Mouse (Mus musculus) ES-Bruce4 (cell line): ENCODE measurements around the gene Vmn2r110. TPM values are rescaled to one million over a fixed set of nuclear protein-coding genes. Genes with fewer than 3 reads are reported as not detected.

Source experiments
- H3K27ac ChIP-seq: 2 replicates; pipeline ENCODE4 v1.5.1; 2012; ENCODE audit warnings: low read length, inconsistent platforms; ENCODE audit not compliant: insufficient read depth
- H3K27me3 ChIP-seq: 2 replicates; pipeline ENCODE4 v1.6.1; 2012; ENCODE audit warnings: mild to moderate bottlenecking, low read length, inconsistent platforms; ENCODE audit not compliant: control insufficient read depth, poor library complexity, insufficient read depth, severe bottlenecking
- H3K36me3 ChIP-seq: 2 replicates; pipeline ENCODE4 v1.6.1; 2012; ENCODE audit warnings: inconsistent platforms, mild to moderate bottlenecking, low read length, moderate library complexity; ENCODE audit not compliant: control insufficient read depth, poor library complexity, insufficient read depth, severe bottlenecking
- H3K4me1 ChIP-seq: one replicate; pipeline ENCODE4 v1.8.1; 2011; ENCODE audit warnings: low read length; ENCODE audit not compliant: control insufficient read depth, insufficient read depth
- H3K4me3 ChIP-seq: 2 replicates; pipeline ENCODE4 v1.5.1; 2011; ENCODE audit warnings: low read depth, mild to moderate bottlenecking, low read length
- H3K9ac ChIP-seq: 2 replicates; pipeline ENCODE4 v1.6.1; 2012; ENCODE audit warnings: low read depth, mild to moderate bottlenecking, inconsistent platforms; ENCODE audit not compliant: poor library complexity, severe bottlenecking
- H3K9me3 ChIP-seq: replicated peaks from 2 replicates; pipeline ENCODE4 v1.6.1; 2012; ENCODE audit warnings: mild to moderate bottlenecking, low read length, inconsistent platforms; ENCODE audit not compliant: control insufficient read depth, poor library complexity, insufficient read depth, severe bottlenecking
- CTCF ChIP-seq: IDR thresholded peaks from one replicate; pipeline ENCODE4 v1.8.1; 2011; ENCODE audit warnings: low read depth, low read length
- EP300 ChIP-seq: IDR thresholded peaks from 2 replicates; pipeline ENCODE4 v1.6.1; 2011; ENCODE audit warnings: low read depth, low read length; ENCODE audit not compliant: insufficient read depth
- POLR2A ChIP-seq: IDR thresholded peaks from one replicate; pipeline ENCODE4 v1.8.1; 2011; ENCODE audit warnings: low read length; ENCODE audit not compliant: insufficient read depth
- polyA plus RNA-seq: library from polyadenylated mRNA; stranded (reverse); fragments of >200 nt; gene quantifications from 2 replicates; pipeline ENCODE4 v1.2.4, GENCODE M21; 2011; ENCODE audit warnings: low read depth; ENCODE audit not compliant: missing spikeins, insufficient read depth, insufficient read length

The Vmn2r110 gene
- polyA plus RNA-seq, result not detected in 2 replicates

DNA sequence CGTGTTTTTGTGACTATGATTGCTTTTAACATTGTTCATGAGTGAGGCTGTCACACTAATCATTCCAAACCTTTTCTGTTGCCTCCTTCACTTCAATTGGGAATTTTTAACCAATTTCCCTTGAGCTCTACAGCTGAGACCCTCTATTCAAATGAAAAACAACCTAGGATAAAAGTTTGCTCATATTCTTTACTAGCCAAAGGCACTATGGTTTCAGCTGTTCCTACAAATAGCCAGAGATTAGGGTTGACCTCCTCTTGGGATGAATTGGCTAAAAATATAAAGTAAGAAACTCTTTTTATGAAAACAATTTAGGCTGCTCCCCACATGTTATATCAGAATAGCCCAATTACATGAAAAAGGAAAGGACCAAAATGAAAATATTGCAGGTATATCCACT, at the start of gene Vmn2r110:
Vmn2r110 (minus strand) TSS at position 101 of the 400 bp plus-strand sequence.
- no peaks in the 10 kb centered on the region for H3K36me3 ChIP-seq

DNA sequence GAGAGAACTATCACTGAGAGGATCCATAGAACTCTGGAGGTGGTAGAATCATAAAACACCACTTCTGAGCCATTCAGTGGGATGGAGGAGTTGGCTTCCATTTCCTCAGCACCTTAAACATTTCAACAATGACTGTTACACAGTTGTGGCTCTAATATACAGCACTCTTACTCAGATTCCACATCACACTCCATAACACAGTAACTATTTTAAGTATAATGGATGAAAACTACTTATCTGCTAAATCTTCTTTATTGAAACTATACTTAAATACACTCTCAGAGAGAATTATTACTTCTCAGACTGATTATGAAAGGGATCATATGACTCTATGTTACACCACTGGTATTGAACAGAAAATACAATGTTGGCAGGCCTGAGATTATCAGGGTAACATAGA, 28.6 kb upstream of the Vmn2r110 start, which contains the start of gene Fpr-rs3:
Fpr-rs3 (minus strand) TSS at position 101 of the 400 bp plus-strand sequence.
- TF ChIP-seq CTCF (no peak), EP300 (no peak), POLR2A (no peak)
- Histone ChIP-seq H3K4me1 (no peaks in the 10 kb centered on the region), H3K9me3 (no peaks in the 10 kb centered on the region), H3K4me3 (no peak within 1 kb of the TSS), H3K27ac (no peak within 1 kb of the TSS), H3K9ac (no peak within 1 kb of the TSS), H3K36me3 (no peaks in the 10 kb centered on the region), H3K27me3 (no peaks in the 10 kb centered on the region)

More for the DNA sequence above, at the start of gene Vmn2r110:
- Histone ChIP-seq H3K4me1 (no peaks in the 10 kb centered on the region), H3K9me3 (no peaks in the 10 kb centered on the region), H3K4me3 (no peak within 1 kb of the TSS), H3K27me3 (no peaks in the 10 kb centered on the region), H3K9ac (no peak within 1 kb of the TSS), H3K27ac (no peak within 1 kb of the TSS)
- TF ChIP-seq CTCF (no peak), EP300 (no peak), POLR2A (no peak)

DNA sequence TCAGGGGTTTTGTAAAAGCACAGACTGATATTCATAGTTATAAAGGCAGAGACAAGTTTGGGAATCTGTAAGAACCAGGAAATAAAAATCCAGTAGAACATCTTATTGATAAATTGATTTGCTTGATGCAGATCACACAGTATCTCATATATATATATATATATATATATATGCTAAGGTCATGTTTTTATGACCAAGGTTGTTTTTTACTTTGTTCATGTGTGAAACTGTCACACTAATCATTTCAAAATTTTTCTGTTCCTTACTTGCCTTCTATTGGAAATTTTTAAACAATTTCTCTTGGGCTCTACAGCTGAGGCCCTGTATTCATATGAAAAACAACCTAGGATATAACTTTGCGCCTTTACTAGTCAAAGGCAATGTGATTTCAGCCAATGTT, 31.6 kb downstream of the Vmn2r110 start, which contains the start of gene Vmn2r109:
Vmn2r109 (minus strand) TSS at position 101 of the 400 bp plus-strand sequence.
- Histone ChIP-seq H3K36me3 (no peaks in the 10 kb centered on the region), H3K27me3 (no peaks in the 10 kb centered on the region), H3K9me3 (no peaks in the 10 kb centered on the region), H3K4me3 (no peak within 1 kb of the TSS), H3K27ac (no peak within 1 kb of the TSS), H3K9ac (no peak within 1 kb of the TSS), H3K4me1 (no peaks in the 10 kb centered on the region)
- TF ChIP-seq EP300 (no peak), CTCF (no peak), POLR2A (no peak)

Other genes starting within 250 kb of the Vmn2r110 start
- not detected in 2 replicates for gene Vmn1r224, start 182.3 kb downstream of the Vmn2r110 start, polyA plus RNA-seq
- 0.07 TPM in 1 of 2 replicates, not detected in the other for gene Vmn2r108, start 115.1 kb downstream of the Vmn2r110 start, polyA plus RNA-seq
- not detected in 2 replicates for gene Vmn1r225, start 98.3 kb downstream of the Vmn2r110 start, polyA plus RNA-seq
- not detected in 2 replicates for gene Vmn2r109, start 31.7 kb downstream of the Vmn2r110 start, polyA plus RNA-seq
- gene Fpr-rs3, start 28.5 kb upstream of the Vmn2r110 start, polyA plus RNA-seq, result not detected in 2 replicates
- not detected in 2 replicates for gene Vmn1r226, start 86.4 kb upstream of the Vmn2r110 start, polyA plus RNA-seq
- gene Vmn1r227, start 133.4 kb upstream of the Vmn2r110 start, polyA plus RNA-seq, result 0.09 TPM in 1 of 2 replicates, not detected in the other
- gene Vmn1r228, start 189.7 kb upstream of the Vmn2r110 start, polyA plus RNA-seq, result not detected in 2 replicates
- gene Vmn1r229, start 215.1 kb upstream of the Vmn2r110 start, polyA plus RNA-seq, result 0.08 TPM in 1 of 2 replicates, not detected in the other
- gene Vmn1r230, start 244.0 kb upstream of the Vmn2r110 start, polyA plus RNA-seq, result not detected in 2 replicates